Mouse (Mus musculus): Measurements from ENCODE around the gene Ksr1. TPM values are rescaled to one million over a fixed set of nuclear protein-coding genes. Genes with fewer than 3 reads are reported as not detected.

Ksr1 gene
- polyA plus RNA-seq, 1 experiment from 2014 or later: 3.3 TPM

GRCm38 (mm10) chr11:79093986-79094695 is 52.1 kb downstream of the Ksr1 start:
- ATAC-seq (ENCODE audit: insufficient number of reproducible peaks, low FRiP score): peak; percentile 51; the same call in 1 of the 2 replicates
- H3K27me3 ChIP-seq (replicated peaks): no peaks in the 10 kb centered on the region

GRCm38 (mm10) chr11:79093386-79093906 is 52.8 kb downstream of the Ksr1 start:
- Histone ChIP-seq H3K9me3 (replicated peaks) (no peaks in the 10 kb centered on the region), H3K27ac (ENCODE audit: poor library complexity, severe bottlenecking) (peak overlapping the region; percentile 92), H3K36me3 (no peaks in the 10 kb centered on the region), H3K27me3 (replicated peaks) (no peaks in the 10 kb centered on the region), H3K4me1 (replicated peaks) (peaks cover 75% of the 10 kb centered on the region), H3K4me3 (no peak overlapping the region), H3K4me2 (no peak overlapping the region), H3K9ac (no peak overlapping the region)
- 59% methylated on average over 15 of the region's 15 CpGs for WGBS
- ATAC-seq (ENCODE audit: insufficient number of reproducible peaks, low FRiP score): no peak

More at GRCm38 (mm10) chr11:79093986-79094695, 52.1 kb downstream of the Ksr1 start:
- no peaks in the 10 kb centered on the region for H3K9me3 ChIP-seq (replicated peaks)
- H3K4me3 ChIP-seq: no peak overlapping the region
- H3K9ac ChIP-seq: 0 out of 2 replicates have a peak overlapping the region, but pooled peaks have one; percentile 6
- peak overlapping the region; percentile 92 for H3K27ac ChIP-seq (ENCODE audit: poor library complexity, severe bottlenecking)
- 60% methylated on average over 10 of the region's 10 CpGs for WGBS
- H3K36me3 ChIP-seq: no peaks in the 10 kb centered on the region
- no peak overlapping the region for H3K4me2 ChIP-seq
- peaks cover 75% of the 10 kb centered on the region for H3K4me1 ChIP-seq (replicated peaks)

- H3K4me2 ChIP-seq: no peak overlapping the region
- peak overlapping the region; percentile 92 for H3K27ac ChIP-seq (ENCODE audit: poor library complexity, severe bottlenecking)
- no peak overlapping the region for H3K9ac ChIP-seq
- ATAC-seq (ENCODE audit: insufficient number of reproducible peaks, low FRiP score): no peak
- no peak overlapping the region for H3K4me3 ChIP-seq
- H3K36me3 ChIP-seq: no peaks in the 10 kb centered on the region
- WGBS: 29% methylated on average over 7 of the region's 7 CpGs
- H3K27me3 ChIP-seq (replicated peaks): no peaks in the 10 kb centered on the region
- no peaks in the 10 kb centered on the region for H3K9me3 ChIP-seq (replicated peaks)
- peaks cover 79% of the 10 kb centered on the region for H3K4me1 ChIP-seq (replicated peaks)
These were observed 53.4 kb downstream of the Ksr1 start for GRCm38 (mm10) chr11:79092802-79093201.

- Histone ChIP-seq H3K36me3 (no peaks in the 10 kb centered on the region), H3K27ac (ENCODE audit: poor library complexity, severe bottlenecking) (peak overlapping the region; percentile 92; the same call in 1 of the 2 replicates), H3K27me3 (replicated peaks) (no peaks in the 10 kb centered on the region), H3K4me2 (no peak overlapping the region), H3K9ac (no peak overlapping the region), H3K9me3 (replicated peaks) (no peaks in the 10 kb centered on the region), H3K4me1 (replicated peaks) (peaks cover 80% of the 10 kb centered on the region), H3K4me3 (no peak overlapping the region)
- 78% methylated on average over 6 of the region's 6 CpGs for WGBS
- no peak for ATAC-seq (ENCODE audit: insufficient number of reproducible peaks, low FRiP score)
These were observed 54.0 kb downstream of the Ksr1 start for GRCm38 (mm10) chr11:79092245-79092644.

GRCm38 (mm10) chr11:79089756-79090155 is 56.5 kb downstream of the Ksr1 start:
- Histone ChIP-seq H3K27ac (ENCODE audit: poor library complexity, severe bottlenecking) (peak overlapping the region; percentile 62; the same call in 1 of the 2 replicates), H3K9me3 (replicated peaks) (no peaks in the 10 kb centered on the region), H3K9ac (0 out of 2 replicates have a peak overlapping the region, but pooled peaks have one; percentile 17), H3K4me2 (no peak overlapping the region), H3K27me3 (replicated peaks) (no peaks in the 10 kb centered on the region), H3K4me3 (no peak overlapping the region), H3K4me1 (replicated peaks) (peaks cover 72% of the 10 kb centered on the region), H3K36me3 (no peaks in the 10 kb centered on the region)
- 77% methylated on average over 1 of the region's 1 CpGs for WGBS
- ATAC-seq (ENCODE audit: insufficient number of reproducible peaks, low FRiP score): no peak

- peak overlapping the region; percentile 62 for H3K27ac ChIP-seq (ENCODE audit: poor library complexity, severe bottlenecking)
- no peak overlapping the region for H3K4me3 ChIP-seq
- ATAC-seq (ENCODE audit: insufficient number of reproducible peaks, low FRiP score): no peak
- H3K9ac ChIP-seq: 0 out of 2 replicates have a peak overlapping the region, but pooled peaks have one; percentile 17
- no peak overlapping the region for H3K4me2 ChIP-seq
- 43% methylated on average over 5 of the region's 5 CpGs for WGBS
- H3K4me1 ChIP-seq (replicated peaks): peaks cover 72% of the 10 kb centered on the region
- no peaks in the 10 kb centered on the region for H3K9me3 ChIP-seq (replicated peaks)
- no peaks in the 10 kb centered on the region for H3K27me3 ChIP-seq (replicated peaks)
- H3K36me3 ChIP-seq: no peaks in the 10 kb centered on the region
These were observed 57.2 kb downstream of the Ksr1 start for GRCm38 (mm10) chr11:79089027-79089426.

GRCm38 (mm10) chr11:79088325-79088724 is 57.9 kb downstream of the Ksr1 start:
- Histone ChIP-seq H3K4me2 (no peak overlapping the region), H3K4me3 (no peak overlapping the region), H3K9ac (no peak overlapping the region), H3K36me3 (no peaks in the 10 kb centered on the region), H3K9me3 (replicated peaks) (no peaks in the 10 kb centered on the region), H3K27me3 (replicated peaks) (no peaks in the 10 kb centered on the region), H3K27ac (ENCODE audit: poor library complexity, severe bottlenecking) (no peak overlapping the region), H3K4me1 (replicated peaks) (peaks cover 72% of the 10 kb centered on the region)
- ATAC-seq (ENCODE audit: insufficient number of reproducible peaks, low FRiP score): no peak
- 85% methylated on average over 9 of the region's 9 CpGs for WGBS

GRCm38 (mm10) chr11:79087731-79088311 is 58.4 kb downstream of the Ksr1 start:
- H3K4me1 ChIP-seq (replicated peaks): peaks cover 72% of the 10 kb centered on the region
- H3K36me3 ChIP-seq: no peaks in the 10 kb centered on the region
- 84% methylated on average over 4 of the region's 4 CpGs for WGBS
- H3K27me3 ChIP-seq (replicated peaks): no peaks in the 10 kb centered on the region
- no peak for ATAC-seq (ENCODE audit: insufficient number of reproducible peaks, low FRiP score)
- no peak overlapping the region for H3K4me3 ChIP-seq
- H3K27ac ChIP-seq (ENCODE audit: poor library complexity, severe bottlenecking): no peak overlapping the region
- no peak overlapping the region for H3K9ac ChIP-seq
- H3K4me2 ChIP-seq: no peak overlapping the region
- no peaks in the 10 kb centered on the region for H3K9me3 ChIP-seq (replicated peaks)

GRCm38 (mm10) chr11:79086787-79087186 is 59.4 kb downstream of the Ksr1 start:
- Histone ChIP-seq H3K9me3 (replicated peaks) (no peaks in the 10 kb centered on the region), H3K36me3 (no peaks in the 10 kb centered on the region), H3K4me3 (no peak overlapping the region), H3K4me2 (no peak overlapping the region), H3K4me1 (replicated peaks) (peaks cover 75% of the 10 kb centered on the region), H3K9ac (no peak overlapping the region), H3K27me3 (replicated peaks) (no peaks in the 10 kb centered on the region), H3K27ac (ENCODE audit: poor library complexity, severe bottlenecking) (no peak overlapping the region)
- ATAC-seq (ENCODE audit: insufficient number of reproducible peaks, low FRiP score): no peak
- WGBS: 89% methylated on average over 12 of the region's 12 CpGs

GRCm38 (mm10) chr11:79085059-79085458 is 61.1 kb downstream of the Ksr1 start:
- Histone ChIP-seq H3K9ac (no peak overlapping the region; the same call in 1 of the 2 replicates), H3K9me3 (replicated peaks) (no peaks in the 10 kb centered on the region), H3K4me2 (0 out of 2 replicates have a peak overlapping the region, but pooled peaks have one; percentile 4), H3K27me3 (replicated peaks) (no peaks in the 10 kb centered on the region), H3K4me3 (no peak overlapping the region), H3K27ac (ENCODE audit: poor library complexity, severe bottlenecking) (0 out of 2 replicates have a peak overlapping the region, but pooled peaks have one; percentile 26), H3K4me1 (replicated peaks) (peaks cover 90% of the 10 kb centered on the region), H3K36me3 (no peaks in the 10 kb centered on the region)
- WGBS: 22% methylated on average over 5 of the region's 5 CpGs
- ATAC-seq (ENCODE audit: insufficient number of reproducible peaks, low FRiP score): no peak

GRCm38 (mm10) chr11:79083018-79083441 is 63.2 kb downstream of the Ksr1 start:
- no peaks in the 10 kb centered on the region for H3K9me3 ChIP-seq (replicated peaks)
- no peaks in the 10 kb centered on the region for H3K27me3 ChIP-seq (replicated peaks)
- peaks cover 86% of the 10 kb centered on the region for H3K4me1 ChIP-seq (replicated peaks)
- H3K36me3 ChIP-seq: no peaks in the 10 kb centered on the region
- ATAC-seq (ENCODE audit: insufficient number of reproducible peaks, low FRiP score): no peak; the same call in 1 of the 2 replicates
- H3K4me2 ChIP-seq: peak overlapping the region; percentile 26
- no peak overlapping the region for H3K4me3 ChIP-seq
- H3K27ac ChIP-seq (ENCODE audit: poor library complexity, severe bottlenecking): peak overlapping the region; percentile 27
- H3K9ac ChIP-seq: 0 out of 2 replicates have a peak overlapping the region, but pooled peaks have one; percentile 3
- 33% methylated on average over 11 of the region's 11 CpGs for WGBS
